Mouse (Mus musculus): ENCODE measurements around the gene Recql.

The Recql gene

GRCm38 (mm10) chr6:142387011-142387754 lies at the start of gene Recql, which contains the start of gene Golt1b:
Recql (minus strand) TSS chr6:142387087.
Golt1b (plus strand) TSS chr6:142387221.
- DNase-seq (ENCODE audit: low read depth), result peak; percentile 99

GRCm38 (mm10) chr6:142429072-142429471 lies 42.2 kb upstream of the Recql start:
- DNase-seq (ENCODE audit: low read depth), result no peak

GRCm38 (mm10) chr6:142424976-142425375 lies 38.1 kb upstream of the Recql start:
- DNase-seq (ENCODE audit: low read depth), result no peak

GRCm38 (mm10) chr6:142414597-142414996 lies 27.7 kb upstream of the Recql start:
- DNase-seq (ENCODE audit: low read depth), result no peak

GRCm38 (mm10) chr6:142413845-142414244 lies 27.0 kb upstream of the Recql start:
- no peak for DNase-seq (ENCODE audit: low read depth)

- DNase-seq (ENCODE audit: low read depth), result no peak
Observed at GRCm38 (mm10) chr6:142412906-142413491, 26.1 kb upstream of the Recql start, which contains the start of gene Spx. Spx (plus strand) TSS chr6:142413441.

- DNase-seq (ENCODE audit: low read depth), result no peak
Observed at GRCm38 (mm10) chr6:142411140-142411539, 24.3 kb upstream of the Recql start.

- no peak for DNase-seq (ENCODE audit: low read depth)
Observed at GRCm38 (mm10) chr6:142395756-142396155, 8.9 kb upstream of the Recql start.

GRCm38 (mm10) chr6:142394669-142395068 lies 7.8 kb upstream of the Recql start:
- DNase-seq (ENCODE audit: low read depth), result no peak

GRCm38 (mm10) chr6:142392312-142392711 lies 5.4 kb upstream of the Recql start:
- DNase-seq (ENCODE audit: low read depth), result no peak

- DNase-seq (ENCODE audit: low read depth), result no peak
Observed at GRCm38 (mm10) chr6:142389101-142389500, 2.2 kb upstream of the Recql start.

- DNase-seq (ENCODE audit: low read depth), result no peak
Observed at GRCm38 (mm10) chr6:142387755-142388271, 926 bp upstream of the Recql start.

- DNase-seq (ENCODE audit: low read depth), result no peak
Observed at GRCm38 (mm10) chr6:142386285-142387010, 439 bp downstream of the Recql start.

- DNase-seq (ENCODE audit: low read depth), result no peak
Observed at GRCm38 (mm10) chr6:142384521-142384920, 2.4 kb downstream of the Recql start.

- DNase-seq (ENCODE audit: low read depth), result no peak
Observed at GRCm38 (mm10) chr6:142381615-142382014, 5.3 kb downstream of the Recql start.

GRCm38 (mm10) chr6:142379961-142380360 lies 6.9 kb downstream of the Recql start:
- DNase-seq (ENCODE audit: low read depth), result no peak

- DNase-seq (ENCODE audit: low read depth), result no peak
Observed at GRCm38 (mm10) chr6:142378576-142379330, 8.1 kb downstream of the Recql start.

- no peak for DNase-seq (ENCODE audit: low read depth)
Observed at GRCm38 (mm10) chr6:142377081-142377480, 9.8 kb downstream of the Recql start.

- DNase-seq (ENCODE audit: low read depth), result no peak
Observed at GRCm38 (mm10) chr6:142369568-142369967, 17.3 kb downstream of the Recql start.

GRCm38 (mm10) chr6:142367565-142367964 lies 19.3 kb downstream of the Recql start:
- DNase-seq (ENCODE audit: low read depth), result no peak

GRCm38 (mm10) chr6:142366473-142367018 lies 20.3 kb downstream of the Recql start:
- DNase-seq (ENCODE audit: low read depth), result no peak

Measured in naive thymus-derived CD4-positive, alpha-beta T cell, adult 2 months (primary cell).